Mouse (Mus musculus): ENCODE results near the gene Galc. TPM values are rescaled to one million over a fixed set of nuclear protein-coding genes. Genes with fewer than 3 reads are reported as not detected.

The Galc gene
- polyA plus RNA-seq (2011; ENCODE audit: insufficient read depth, insufficient read length, low replicate concordance, missing spikeins), result 2.2 and 7.5 TPM in 2 replicates

- H3K4me3 ChIP-seq (replicated peaks; ENCODE audit: control insufficient read depth, low read depth, low read length), result peak within 1 kb of the TSS; percentile 98
- TF ChIP-seq CTCF (IDR thresholded peaks at IDR 0.05; ENCODE audit: control insufficient read depth, insufficient read depth, low read length) (no peak), POLR2A (IDR thresholded peaks at IDR 0.05; ENCODE audit: borderline replicate concordance, control insufficient read depth, low read depth, low read length) (peak; percentile 58; the same call in 1 of the 2 replicates)
- WGBS, result 1% methylated on average over 73 of the region's 76 CpGs
- H3K27ac ChIP-seq (ENCODE audit: control insufficient read depth, insufficient read depth, low read depth, low read length, poor library complexity), result peak within 1 kb of the TSS; percentile 93
- H3K4me1 ChIP-seq (ENCODE audit: control insufficient read depth, insufficient read depth, low read length), result peaks cover 6% of the 10 kb centered on the region
Measured at GRCm38 (mm10) chr12:98258845-98259517, at the start of gene Galc. TSS of gene Galc (minus strand) at chr12:98259459.

GRCm38 (mm10) chr12:98307179-98307915, 48.1 kb upstream of the Galc start:
- 77% methylated on average over 7 of the region's 7 CpGs for WGBS

GRCm38 (mm10) chr12:98303013-98303412, 43.8 kb upstream of the Galc start:
- WGBS, result 93% methylated on average over 1 of the region's 1 CpGs
- Histone ChIP-seq H3K4me3 (replicated peaks; ENCODE audit: control insufficient read depth, low read depth, low read length) (no peak overlapping the region), H3K27ac (ENCODE audit: control insufficient read depth, insufficient read depth, low read depth, low read length, poor library complexity) (no peak overlapping the region), H3K4me1 (ENCODE audit: control insufficient read depth, insufficient read depth, low read length) (no peaks in the 10 kb centered on the region)
- TF ChIP-seq POLR2A (IDR thresholded peaks at IDR 0.05; ENCODE audit: borderline replicate concordance, control insufficient read depth, low read depth, low read length) (no peak), CTCF (IDR thresholded peaks at IDR 0.05; ENCODE audit: control insufficient read depth, insufficient read depth, low read length) (no peak)

More at GRCm38 (mm10) chr12:98307179-98307915, 48.1 kb upstream of the Galc start:
- H3K4me3 ChIP-seq (replicated peaks; ENCODE audit: control insufficient read depth, low read depth, low read length), result no peak overlapping the region
- TF ChIP-seq CTCF (IDR thresholded peaks at IDR 0.05; ENCODE audit: control insufficient read depth, insufficient read depth, low read length) (no peak), POLR2A (IDR thresholded peaks at IDR 0.05; ENCODE audit: borderline replicate concordance, control insufficient read depth, low read depth, low read length) (no peak)
- no peaks in the 10 kb centered on the region for H3K4me1 ChIP-seq (ENCODE audit: control insufficient read depth, insufficient read depth, low read length)
- H3K27ac ChIP-seq (ENCODE audit: control insufficient read depth, insufficient read depth, low read depth, low read length, poor library complexity), result no peak overlapping the region

- H3K27ac ChIP-seq (ENCODE audit: control insufficient read depth, insufficient read depth, low read depth, low read length, poor library complexity), result no peak overlapping the region
- WGBS, result 76% methylated on average over 5 of the region's 5 CpGs
- H3K4me3 ChIP-seq (replicated peaks; ENCODE audit: control insufficient read depth, low read depth, low read length), result no peak overlapping the region
- no peaks in the 10 kb centered on the region for H3K4me1 ChIP-seq (ENCODE audit: control insufficient read depth, insufficient read depth, low read length)
- TF ChIP-seq POLR2A (IDR thresholded peaks at IDR 0.05; ENCODE audit: borderline replicate concordance, control insufficient read depth, low read depth, low read length) (no peak), CTCF (IDR thresholded peaks at IDR 0.05; ENCODE audit: control insufficient read depth, insufficient read depth, low read length) (no peak)
Measured at GRCm38 (mm10) chr12:98301980-98302379, 42.7 kb upstream of the Galc start.

GRCm38 (mm10) chr12:98294241-98294640, 35.0 kb upstream of the Galc start:
- no peak for TF ChIP-seq POLR2A (IDR thresholded peaks at IDR 0.05; ENCODE audit: borderline replicate concordance, control insufficient read depth, low read depth, low read length)
- TF ChIP-seq CTCF (IDR thresholded peaks at IDR 0.05; ENCODE audit: control insufficient read depth, insufficient read depth, low read length), result no peak
- Histone ChIP-seq H3K4me1 (ENCODE audit: control insufficient read depth, insufficient read depth, low read length) (no peaks in the 10 kb centered on the region), H3K4me3 (replicated peaks; ENCODE audit: control insufficient read depth, low read depth, low read length) (no peak overlapping the region), H3K27ac (ENCODE audit: control insufficient read depth, insufficient read depth, low read depth, low read length, poor library complexity) (no peak overlapping the region)
- WGBS, result 82% methylated on average over 2 of the region's 2 CpGs

- Histone ChIP-seq H3K27ac (ENCODE audit: control insufficient read depth, insufficient read depth, low read depth, low read length, poor library complexity) (no peak overlapping the region), H3K4me3 (replicated peaks; ENCODE audit: control insufficient read depth, low read depth, low read length) (no peak overlapping the region), H3K4me1 (ENCODE audit: control insufficient read depth, insufficient read depth, low read length) (no peaks in the 10 kb centered on the region)
- TF ChIP-seq CTCF (IDR thresholded peaks at IDR 0.05; ENCODE audit: control insufficient read depth, insufficient read depth, low read length) (no peak), POLR2A (IDR thresholded peaks at IDR 0.05; ENCODE audit: borderline replicate concordance, control insufficient read depth, low read depth, low read length) (no peak)
- WGBS, result 58% methylated on average over 4 of the region's 4 CpGs
Measured at GRCm38 (mm10) chr12:98292278-98292677, 33.0 kb upstream of the Galc start.

- WGBS, result 69% methylated on average over 3 of the region's 3 CpGs
- H3K4me3 ChIP-seq (replicated peaks; ENCODE audit: control insufficient read depth, low read depth, low read length), result no peak overlapping the region
- TF ChIP-seq CTCF (IDR thresholded peaks at IDR 0.05; ENCODE audit: control insufficient read depth, insufficient read depth, low read length) (no peak), POLR2A (IDR thresholded peaks at IDR 0.05; ENCODE audit: borderline replicate concordance, control insufficient read depth, low read depth, low read length) (no peak)
- H3K4me1 ChIP-seq (ENCODE audit: control insufficient read depth, insufficient read depth, low read length), result no peaks in the 10 kb centered on the region
- no peak overlapping the region for H3K27ac ChIP-seq (ENCODE audit: control insufficient read depth, insufficient read depth, low read depth, low read length, poor library complexity)
Measured at GRCm38 (mm10) chr12:98290475-98290874, 31.2 kb upstream of the Galc start.

- Histone ChIP-seq H3K4me1 (ENCODE audit: control insufficient read depth, insufficient read depth, low read length) (peaks cover 2% of the 10 kb centered on the region; the same call in 1 of the 2 replicates), H3K4me3 (replicated peaks; ENCODE audit: control insufficient read depth, low read depth, low read length) (no peak overlapping the region), H3K27ac (ENCODE audit: control insufficient read depth, insufficient read depth, low read depth, low read length, poor library complexity) (no peak overlapping the region)
- 87% methylated on average over 3 of the region's 3 CpGs for WGBS
- no peak for TF ChIP-seq CTCF (IDR thresholded peaks at IDR 0.05; ENCODE audit: control insufficient read depth, insufficient read depth, low read length)
- no peak for TF ChIP-seq POLR2A (IDR thresholded peaks at IDR 0.05; ENCODE audit: borderline replicate concordance, control insufficient read depth, low read depth, low read length)
Measured at GRCm38 (mm10) chr12:98284477-98284876, 25.2 kb upstream of the Galc start.

Data from bone marrow, adult 2 months (tissue).